Mouse (Mus musculus) kidney, adult 8-10 months (tissue): ENCODE results near the gene Chrna10.

Experiments
- DNase-seq, 2 experiments: peaks; one replicate each; pipeline ENCODE4 v3.0.0; 2022

Chrna10 gene

GRCm38 (mm10) chr7:102116579-102117331 lies at the start of gene Chrna10:
Gene Chrna10 (minus strand): TSS chr7:102116828.
- no peak for DNase-seq

- no peak for DNase-seq
Observed at GRCm38 (mm10) chr7:102153691-102154090, 37.1 kb upstream of the Chrna10 start.

- no peak for DNase-seq
Observed at GRCm38 (mm10) chr7:102137898-102138297, 21.3 kb upstream of the Chrna10 start.

- peak in 1 of 2 experiments; percentile 29 for DNase-seq
Observed at GRCm38 (mm10) chr7:102137464-102137863, 20.8 kb upstream of the Chrna10 start.

- DNase-seq = peak in 1 of 2 experiments; percentile 18
Observed at GRCm38 (mm10) chr7:102132395-102132794, 15.8 kb upstream of the Chrna10 start.

- DNase-seq = no peak
Observed at GRCm38 (mm10) chr7:102120326-102120725, 3.7 kb upstream of the Chrna10 start.

- no peak for DNase-seq
Observed at GRCm38 (mm10) chr7:102117382-102117781, 754 bp upstream of the Chrna10 start.

GRCm38 (mm10) chr7:102113151-102113729 lies 3.4 kb downstream of the Chrna10 start:
- no peak for DNase-seq

GRCm38 (mm10) chr7:102109746-102110145 lies 6.9 kb downstream of the Chrna10 start:
- DNase-seq = no peak

- DNase-seq = no peak
Observed at GRCm38 (mm10) chr7:102109171-102109570, 7.5 kb downstream of the Chrna10 start, which contains the start of gene Art5. Gene Art5 (minus strand): TSS chr7:102109489.

- no peak for DNase-seq
Observed at GRCm38 (mm10) chr7:102108206-102108605, 8.4 kb downstream of the Chrna10 start.

- DNase-seq = no peak
Observed at GRCm38 (mm10) chr7:102106700-102107141, 9.9 kb downstream of the Chrna10 start.

- peak in 1 of 2 experiments; percentile 4 for DNase-seq
Observed at GRCm38 (mm10) chr7:102104126-102104525, 12.5 kb downstream of the Chrna10 start.

- DNase-seq = no peak
Observed at GRCm38 (mm10) chr7:102103555-102103954, 13.1 kb downstream of the Chrna10 start.

GRCm38 (mm10) chr7:102102696-102103095 lies 13.9 kb downstream of the Chrna10 start:
- DNase-seq = no peak

- DNase-seq = no peak
Observed at GRCm38 (mm10) chr7:102102241-102102640, 14.4 kb downstream of the Chrna10 start.

GRCm38 (mm10) chr7:102101487-102101886 lies 15.1 kb downstream of the Chrna10 start, which contains the start of gene Art1:
Gene Art1 (plus strand): TSS chr7:102101743.
- DNase-seq = no peak

- DNase-seq = no peak
Observed at GRCm38 (mm10) chr7:102100868-102101267, 15.8 kb downstream of the Chrna10 start.

GRCm38 (mm10) chr7:102099760-102100661 lies 16.6 kb downstream of the Chrna10 start:
- DNase-seq = peak; percentile 22 to 29

GRCm38 (mm10) chr7:102087336-102087735 lies 29.3 kb downstream of the Chrna10 start:
- DNase-seq = no peak

GRCm38 (mm10) chr7:102084041-102084696 lies 32.5 kb downstream of the Chrna10 start:
- no peak for DNase-seq

- no peak for DNase-seq
Observed at GRCm38 (mm10) chr7:102082816-102083215, 33.8 kb downstream of the Chrna10 start, which contains the start of gene Trpc2. Gene Trpc2 (plus strand): TSS chr7:102083116.
